Mouse (Mus musculus): Measurements from ENCODE around the gene Rhbdd2.

The Rhbdd2 gene

GRCm38 (mm10) chr5:135645330-135645729 is 12.9 kb downstream of the Rhbdd2 start:
- in situ Hi-C loops (cut with MboI, MseI) = no loop called here

GRCm38 (mm10) chr5:135646038-135646437 is 13.6 kb downstream of the Rhbdd2 start:
- in situ Hi-C loops (cut with MboI, MseI) = no loop called here

DNA sequence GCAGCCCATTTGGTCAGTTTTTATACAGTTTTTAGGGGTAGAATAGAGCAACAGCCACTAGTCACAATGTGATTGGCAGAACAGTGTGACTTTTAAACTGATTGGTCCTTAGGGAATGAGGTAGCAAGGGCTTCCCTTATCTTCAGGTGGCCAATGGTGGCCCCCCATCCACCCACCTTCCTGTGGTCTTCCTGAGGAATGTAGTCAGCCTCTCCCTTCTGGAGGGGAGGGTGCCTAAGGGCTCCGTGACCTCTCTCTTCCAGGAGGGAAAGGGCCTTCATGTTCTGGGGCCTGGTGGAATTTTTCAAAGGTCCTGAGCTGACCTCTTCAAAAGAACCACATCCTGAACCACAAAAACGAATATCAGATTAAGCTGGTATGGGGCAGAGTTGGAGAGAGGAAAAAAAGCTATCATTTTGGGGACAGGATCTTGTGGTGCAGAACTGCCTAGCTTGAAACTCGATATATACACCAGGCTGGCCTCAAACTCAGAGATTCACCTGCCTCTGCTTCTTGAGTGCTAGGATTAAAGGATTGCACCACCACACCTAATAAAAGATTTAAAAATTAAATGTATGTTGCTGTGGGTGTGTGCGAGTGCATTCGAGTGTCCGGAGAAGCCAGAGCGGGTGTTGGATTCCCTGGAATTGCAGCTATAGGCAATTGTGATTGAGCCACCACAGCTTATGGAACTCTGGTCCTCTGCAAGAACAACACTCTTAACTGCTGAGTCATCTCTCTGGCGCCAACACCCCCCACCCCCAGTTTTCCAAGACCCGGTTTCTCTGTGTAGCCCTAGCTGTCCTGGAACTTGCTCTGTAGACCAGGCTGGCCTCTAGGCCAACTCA is 16.3 kb downstream of the Rhbdd2 start:
- in situ Hi-C loops (cut with MboI, MseI) = no loop called here

GRCm38 (mm10) chr5:135649309-135649633 is 16.9 kb downstream of the Rhbdd2 start:
- in situ Hi-C loops (cut with MboI, MseI) = no loop called here

- in situ Hi-C loops (cut with MboI, MseI) = no loop called here
Observed at GRCm38 (mm10) chr5:135651536-135651935, 19.1 kb downstream of the Rhbdd2 start.

GRCm38 (mm10) chr5:135653209-135653608 is 20.8 kb downstream of the Rhbdd2 start:
- in situ Hi-C loops (cut with MboI, MseI) = no loop called here

DNA sequence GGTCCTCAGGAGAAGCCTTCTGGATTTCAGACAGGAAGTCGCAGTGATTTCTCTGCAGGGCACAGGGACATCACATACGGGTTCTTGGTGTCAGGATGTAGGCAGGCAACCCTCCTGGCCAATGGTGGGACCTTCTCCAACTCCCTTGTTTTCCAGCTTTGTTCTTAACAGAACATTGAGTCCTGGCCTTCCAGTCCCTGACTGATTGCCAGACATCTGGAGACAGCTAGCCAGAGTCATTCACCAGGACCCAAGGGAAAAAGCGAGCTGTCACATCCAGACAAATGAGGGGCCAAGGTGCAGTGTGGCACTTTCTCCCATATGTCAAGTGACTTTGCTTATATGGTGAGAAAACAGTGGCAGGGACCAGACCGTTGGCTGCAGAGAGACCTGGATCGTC is 23.6 kb downstream of the Rhbdd2 start:
- in situ Hi-C loops (cut with MboI, MseI) = no loop called here

GRCm38 (mm10) chr5:135657128-135657527 is 24.7 kb downstream of the Rhbdd2 start:
- in situ Hi-C loops (cut with MboI, MseI) = no loop called here

DNA sequence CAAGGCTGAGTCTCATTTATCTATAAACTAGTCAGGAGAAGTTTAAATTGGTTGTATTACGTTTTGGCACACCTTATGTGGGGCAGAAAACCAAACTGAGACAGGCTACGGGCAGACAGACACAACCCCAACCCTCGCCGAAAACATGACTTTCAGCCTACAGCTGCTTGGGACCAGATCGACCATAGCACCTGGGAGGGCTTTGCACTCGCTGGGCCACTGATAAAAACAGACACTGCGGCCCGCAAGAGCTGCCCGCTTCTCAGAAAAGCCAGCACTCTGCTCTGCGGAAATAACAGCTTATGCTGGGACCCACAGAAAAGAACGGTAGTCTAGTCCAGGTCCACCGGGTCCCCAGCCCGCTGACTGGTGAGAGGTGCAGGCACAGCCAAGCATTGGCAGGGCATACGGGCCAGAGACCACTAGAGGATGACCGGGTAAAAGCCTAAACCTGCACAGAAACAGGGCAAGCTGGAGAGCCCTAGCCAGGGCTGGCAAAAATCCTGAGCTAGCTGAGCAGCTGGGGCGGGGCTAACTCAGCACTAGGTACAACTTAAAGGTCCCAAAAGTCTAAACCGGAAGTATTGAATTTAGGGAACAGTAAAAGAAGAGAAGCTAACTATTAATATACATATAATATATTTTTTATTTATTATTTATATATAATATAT is 25.4 kb downstream of the Rhbdd2 start:
- in situ Hi-C loops (cut with MboI, MseI) = no loop called here

DNA sequence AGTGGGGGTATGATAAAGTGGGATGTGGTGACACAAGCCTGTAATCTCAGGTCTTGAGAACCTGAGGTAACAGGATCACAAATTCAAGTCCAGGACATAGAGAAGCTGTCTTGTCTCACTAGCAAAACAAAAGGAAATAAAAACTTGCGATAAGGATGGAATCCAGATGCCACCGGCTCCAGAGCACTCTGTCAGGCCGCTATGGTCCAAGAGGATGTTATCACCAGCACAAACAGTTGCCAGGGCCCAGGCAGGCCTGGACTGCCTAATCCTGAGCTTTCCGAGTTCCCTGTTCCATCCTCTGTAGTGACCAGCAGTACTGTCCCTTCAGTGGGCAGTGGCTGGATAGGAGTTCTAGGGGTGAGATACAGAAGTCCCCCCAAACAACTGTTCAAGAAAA is 27.5 kb downstream of the Rhbdd2 start:
- in situ Hi-C loops (cut with MboI, MseI) = no loop called here

DNA sequence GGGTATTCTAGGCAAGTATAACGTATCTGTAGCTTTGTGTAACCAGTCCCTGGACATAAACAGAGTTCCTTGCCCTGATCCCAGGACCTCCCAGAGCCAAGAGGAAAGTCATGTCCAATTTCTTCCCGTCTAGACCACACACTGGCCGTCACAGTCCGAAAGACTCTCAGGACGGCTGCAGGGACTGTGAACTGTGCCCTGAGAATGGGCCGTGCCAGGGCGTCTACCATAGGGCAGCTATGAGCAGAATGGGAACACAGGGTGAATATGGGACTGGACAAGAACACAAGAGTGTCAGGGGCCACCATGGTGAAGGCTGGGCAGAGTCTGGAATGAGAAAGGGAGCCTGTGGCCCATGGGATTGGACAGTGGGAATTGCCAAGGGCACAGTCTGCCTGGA is 28.1 kb downstream of the Rhbdd2 start:
- in situ Hi-C loops (cut with MboI, MseI) = no loop called here

DNA sequence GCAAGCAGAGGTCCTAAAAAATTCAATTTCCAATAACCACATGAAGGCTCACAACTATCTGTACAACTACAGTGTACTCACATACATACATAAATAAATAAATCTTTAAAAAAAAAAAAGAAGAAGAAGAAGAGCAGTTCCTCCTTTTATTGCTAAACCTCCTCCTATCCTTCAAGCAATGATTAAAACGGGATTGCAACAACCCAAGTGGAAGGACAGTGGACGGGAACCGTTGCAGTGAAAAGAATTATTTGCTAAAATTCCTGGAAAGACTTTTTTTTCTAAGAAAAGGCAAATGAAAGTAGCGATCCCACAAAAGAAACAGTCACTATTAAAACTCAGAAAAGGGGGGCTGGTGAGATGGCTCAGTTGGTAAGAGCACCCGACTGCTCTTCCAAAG is 34.5 kb downstream of the Rhbdd2 start:
- in situ Hi-C loops (cut with MboI, MseI) = no loop called here

DNA sequence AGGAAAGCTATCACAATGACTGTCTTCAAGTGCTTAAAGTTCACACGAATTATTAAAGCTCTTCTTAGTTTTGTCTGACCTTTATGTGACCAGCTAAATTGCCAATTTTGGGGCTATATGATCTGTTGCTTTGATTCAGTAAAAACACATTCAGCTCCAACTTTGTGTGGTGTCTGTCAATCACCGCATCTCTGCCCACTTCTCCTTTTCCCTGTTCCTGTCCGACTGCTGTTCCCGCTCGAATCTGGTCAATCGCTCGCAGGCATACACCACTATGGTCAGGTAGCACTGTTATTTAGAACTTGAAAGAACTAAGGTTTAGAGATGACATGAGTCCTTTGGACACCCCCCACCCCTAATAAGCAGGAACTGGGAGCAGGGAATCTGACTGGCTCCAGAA is 35.7 kb downstream of the Rhbdd2 start:
- in situ Hi-C loops (cut with MboI, MseI) = no loop called here

DNA sequence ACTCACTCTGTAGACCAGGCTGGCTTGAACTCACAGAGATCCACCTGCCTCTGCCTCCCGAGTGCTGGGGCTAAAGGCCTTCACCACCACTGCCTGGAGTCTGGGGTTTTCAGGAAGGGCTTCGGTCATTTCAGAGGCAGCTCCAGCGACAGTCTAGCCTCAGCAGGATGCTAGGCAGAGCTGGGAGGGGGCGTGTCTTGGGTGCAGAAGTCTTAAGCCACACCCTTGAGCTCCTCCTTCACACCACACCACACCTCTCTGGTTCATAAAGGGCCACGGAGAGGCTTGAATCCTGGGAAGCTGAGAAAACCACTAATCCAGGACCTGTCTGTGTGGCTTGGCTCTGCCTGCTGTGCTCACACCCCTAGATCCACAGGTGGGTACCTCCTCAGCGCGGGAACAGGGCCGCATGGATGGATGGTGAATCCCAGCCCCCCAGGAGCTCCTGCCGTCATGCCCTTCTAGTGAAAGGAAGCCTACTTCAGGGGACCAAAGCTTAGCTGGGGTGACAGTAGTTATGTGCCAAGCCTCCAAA is 37.4 kb downstream of the Rhbdd2 start, which contains the start of gene Por:
Gene Por, plus strand, starts transcription at position 293 of the 535 bp plus-strand sequence.
- in situ Hi-C loops (cut with MboI, MseI) = no loop called here

- in situ Hi-C loops (cut with MboI, MseI) = no loop called here
Observed at GRCm38 (mm10) chr5:135670881-135671280, 38.5 kb downstream of the Rhbdd2 start.

GRCm38 (mm10) chr5:135672509-135672908 is 40.1 kb downstream of the Rhbdd2 start:
- in situ Hi-C loops (cut with MboI, MseI) = no loop called here

GRCm38 (mm10) chr5:135672980-135673379 is 40.6 kb downstream of the Rhbdd2 start:
- in situ Hi-C loops (cut with MboI, MseI) = no loop called here

DNA sequence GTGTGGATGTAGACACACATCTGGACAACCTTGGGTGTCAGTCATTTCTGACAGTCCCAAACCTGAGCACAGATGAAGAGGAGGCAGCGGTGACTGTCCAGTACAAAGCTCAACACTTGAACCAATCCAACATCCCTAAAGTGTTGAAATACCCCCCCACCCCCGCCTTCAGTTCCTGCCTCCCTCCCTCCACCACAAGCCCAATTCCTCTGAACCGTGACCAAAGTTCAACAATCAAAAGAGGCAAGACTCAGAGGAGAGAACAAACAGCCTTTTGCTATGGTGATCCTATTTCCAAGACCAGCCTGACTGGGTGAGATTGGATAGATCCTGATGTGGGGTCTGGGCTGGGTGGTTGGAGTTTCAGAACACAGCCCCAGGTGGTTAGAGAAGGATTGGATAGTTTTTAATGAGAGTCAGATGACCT is 41.9 kb downstream of the Rhbdd2 start:
- in situ Hi-C loops (cut with MboI, MseI) = no loop called here

- in situ Hi-C loops (cut with MboI, MseI) = no loop called here
Observed at GRCm38 (mm10) chr5:135674821-135675220, 42.4 kb downstream of the Rhbdd2 start.

- in situ Hi-C loops (cut with MboI, MseI) = no loop called here
Observed at GRCm38 (mm10) chr5:135676696-135677095, 44.3 kb downstream of the Rhbdd2 start.

- in situ Hi-C loops (cut with MboI, MseI) = no loop called here
Observed at GRCm38 (mm10) chr5:135677251-135677650, 44.8 kb downstream of the Rhbdd2 start.

GRCm38 (mm10) chr5:135678481-135678880 is 46.1 kb downstream of the Rhbdd2 start:
- in situ Hi-C loops (cut with MboI, MseI) = no loop called here

Measured in regulatory T cell (primary cell).